Mouse (Mus musculus): ENCODE measurements at regions not wholly inside any gene's neighbourhood (a gene's known extent, or its start where the extent isn't known, plus 50 kb on each side); places are given as distances from the start of the nearest gene placed in this dataset.
A peak's percentile ranks its signal among the peaks of the same experiment; 100 is the strongest.

DNA sequence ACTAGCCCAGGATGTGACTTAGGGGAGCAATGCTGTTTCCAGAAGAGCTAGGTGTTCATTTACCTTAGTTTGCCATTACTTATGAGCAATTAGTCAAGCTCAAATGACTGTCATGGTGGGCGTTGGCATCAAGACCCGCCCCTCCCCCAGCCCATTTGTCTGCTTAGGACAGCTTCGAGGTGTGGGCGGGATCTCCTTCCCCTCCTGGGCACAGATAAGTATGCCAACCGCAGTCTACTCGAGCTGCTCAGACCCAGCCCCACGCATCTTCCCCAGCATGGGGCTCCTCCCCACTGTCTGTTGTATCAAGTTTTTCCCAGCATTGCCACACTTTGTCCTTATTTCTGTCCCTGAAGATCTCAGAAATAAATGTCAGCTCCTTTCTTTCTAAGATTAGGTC is 179.6 kb downstream of the Sp3 start:
- H3K4me1 ChIP-seq (replicated peaks), result no peaks in the 10 kb centered on the region
- H3K27me3 ChIP-seq, result no peaks in the 10 kb centered on the region
- H3K27ac ChIP-seq (replicated peaks), result no peak overlapping the region
- WGBS, result 69% methylated on average over 7 of the region's 7 CpGs
- H3K4me2 ChIP-seq, result no peak overlapping the region
- H3K9me3 ChIP-seq, result no peaks in the 10 kb centered on the region
- no peaks in the 10 kb centered on the region for H3K36me3 ChIP-seq
- H3K4me3 ChIP-seq, result no peak overlapping the region
- ATAC-seq (ENCODE audit: low FRiP score, low read depth), result no peak
- H3K9ac ChIP-seq, result no peak overlapping the region

DNA sequence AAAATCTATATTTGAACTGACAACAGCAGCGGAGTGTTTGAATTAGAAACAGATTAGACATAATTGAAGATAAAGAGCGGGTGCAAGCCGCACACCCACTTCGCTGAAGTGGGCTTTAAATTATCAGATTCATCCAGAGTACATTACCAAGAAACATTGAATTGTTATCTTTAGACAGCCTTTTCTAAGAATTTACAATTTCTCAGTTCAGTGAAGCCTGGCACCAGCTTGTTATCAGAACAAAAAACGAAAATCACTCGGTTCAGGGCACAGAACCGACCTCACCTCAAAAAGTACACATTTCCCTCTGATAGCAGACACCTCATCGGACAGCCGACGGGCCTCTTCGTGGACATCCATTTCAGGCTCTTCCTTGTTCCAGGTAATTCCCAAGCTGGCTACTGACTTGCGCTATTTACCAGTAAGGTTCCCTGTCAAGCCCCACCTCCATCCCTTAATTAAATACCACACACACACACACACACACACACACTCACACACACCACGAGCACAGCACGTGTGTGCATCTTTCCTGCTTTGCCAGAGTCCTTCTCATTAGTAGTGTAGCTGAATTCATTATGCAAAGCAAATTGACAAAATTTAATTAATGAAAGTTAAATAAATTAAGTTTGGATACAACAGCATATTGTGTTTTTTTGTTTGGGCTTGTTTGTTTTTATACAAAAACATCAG is 166.8 kb downstream of the Sp3 start:
- Histone ChIP-seq H3K27me3 (no peaks in the 10 kb centered on the region), H3K27ac (replicated peaks) (no peak overlapping the region), H3K4me1 (replicated peaks) (peaks cover 16% of the 10 kb centered on the region), H3K9ac (no peak overlapping the region), H3K4me3 (no peak overlapping the region), H3K36me3 (no peaks in the 10 kb centered on the region), H3K9me3 (no peaks in the 10 kb centered on the region), H3K4me2 (no peak overlapping the region)
- no peak for ATAC-seq (ENCODE audit: low FRiP score, low read depth)
- WGBS, result 65% methylated on average over 14 of the region's 14 CpGs

DNA sequence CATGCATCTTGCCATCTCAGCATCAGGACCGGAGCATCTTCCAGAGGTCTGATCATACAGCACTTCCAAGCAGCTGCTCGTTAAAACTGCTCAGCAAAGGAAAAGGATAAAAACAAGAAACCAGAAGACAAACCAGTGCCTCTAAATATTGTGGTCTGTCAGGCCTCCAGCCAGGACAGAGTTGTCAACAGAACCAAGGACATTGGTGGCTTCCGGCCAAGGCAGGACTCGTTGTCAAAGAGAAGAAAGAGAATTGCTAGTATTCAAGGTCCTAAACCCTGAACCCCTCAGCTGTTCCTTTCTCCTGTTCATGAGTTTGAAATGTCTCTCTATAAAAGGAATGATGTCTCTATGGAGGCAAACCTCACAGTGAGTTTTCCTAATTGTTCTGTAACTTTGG is 155.0 kb downstream of the Sp3 start:
- H3K9ac ChIP-seq, result no peak overlapping the region
- H3K9me3 ChIP-seq, result no peaks in the 10 kb centered on the region
- ATAC-seq (ENCODE audit: low FRiP score, low read depth), result no peak
- no peak overlapping the region for H3K4me3 ChIP-seq
- no peak overlapping the region for H3K4me2 ChIP-seq
- no peak overlapping the region for H3K27ac ChIP-seq (replicated peaks)
- H3K36me3 ChIP-seq, result no peaks in the 10 kb centered on the region
- 81% methylated on average over 4 of the region's 4 CpGs for whole genome bisulfite sequencing
- H3K27me3 ChIP-seq, result no peaks in the 10 kb centered on the region
- H3K4me1 ChIP-seq (replicated peaks), result no peaks in the 10 kb centered on the region

DNA sequence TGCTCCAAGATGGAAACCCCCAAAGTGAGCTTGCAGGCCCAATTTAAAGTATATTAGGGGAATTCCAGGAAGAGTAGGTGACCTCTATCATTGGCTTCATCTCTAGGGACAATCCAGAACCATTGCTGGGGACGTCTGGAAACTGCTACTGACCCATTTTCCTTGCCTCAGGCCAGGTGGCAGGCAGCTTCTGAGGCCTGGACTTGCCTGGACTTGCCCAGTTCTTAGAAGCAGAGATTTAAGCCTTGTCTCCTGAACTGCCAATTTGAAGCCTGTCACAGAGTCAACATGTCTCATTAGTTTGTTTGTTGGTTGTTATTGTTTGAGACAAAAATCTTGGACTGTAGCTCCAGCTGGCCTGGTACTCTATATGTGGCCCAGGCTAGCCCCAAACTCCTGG is 151.1 kb downstream of the Sp3 start:
- H3K4me1 ChIP-seq (replicated peaks), result no peaks in the 10 kb centered on the region
- 26% methylated on average over 1 of the region's 1 CpGs for WGBS
- H3K4me3 ChIP-seq, result no peak overlapping the region
- no peaks in the 10 kb centered on the region for H3K36me3 ChIP-seq
- no peaks in the 10 kb centered on the region for H3K9me3 ChIP-seq
- ATAC-seq (ENCODE audit: low FRiP score, low read depth), result no peak
- H3K27me3 ChIP-seq, result no peaks in the 10 kb centered on the region
- H3K4me2 ChIP-seq, result no peak overlapping the region
- no peak overlapping the region for H3K27ac ChIP-seq (replicated peaks)
- H3K9ac ChIP-seq, result no peak overlapping the region

DNA sequence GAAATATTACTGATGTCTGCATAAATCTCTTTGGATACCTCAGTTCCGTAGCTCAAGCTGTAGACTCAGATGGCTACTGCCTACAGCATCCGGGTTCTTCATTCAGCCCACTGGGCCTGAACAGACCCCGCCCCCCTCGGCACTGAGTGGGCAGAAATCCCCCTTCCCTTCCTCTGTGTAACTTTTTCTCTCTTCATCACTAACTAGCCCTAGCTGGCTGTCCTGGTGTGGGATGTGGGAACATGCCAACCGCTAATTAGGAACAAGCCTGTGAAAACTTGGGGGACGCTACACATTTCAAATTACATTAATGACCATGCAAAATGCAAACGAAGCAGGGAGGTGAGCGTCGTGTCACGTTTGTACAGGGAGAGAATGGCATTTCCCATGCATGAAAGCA is 147.5 kb downstream of the Sp3 start:
- no peak overlapping the region for H3K27ac ChIP-seq (replicated peaks)
- no peak for ATAC-seq (ENCODE audit: low FRiP score, low read depth)
- H3K4me1 ChIP-seq (replicated peaks), result no peaks in the 10 kb centered on the region
- 70% methylated on average over 10 of the region's 10 CpGs for WGBS
- no peaks in the 10 kb centered on the region for H3K9me3 ChIP-seq
- no peak overlapping the region for H3K9ac ChIP-seq
- no peaks in the 10 kb centered on the region for H3K36me3 ChIP-seq
- H3K27me3 ChIP-seq, result no peaks in the 10 kb centered on the region
- no peak overlapping the region for H3K4me3 ChIP-seq
- no peak overlapping the region for H3K4me2 ChIP-seq

DNA sequence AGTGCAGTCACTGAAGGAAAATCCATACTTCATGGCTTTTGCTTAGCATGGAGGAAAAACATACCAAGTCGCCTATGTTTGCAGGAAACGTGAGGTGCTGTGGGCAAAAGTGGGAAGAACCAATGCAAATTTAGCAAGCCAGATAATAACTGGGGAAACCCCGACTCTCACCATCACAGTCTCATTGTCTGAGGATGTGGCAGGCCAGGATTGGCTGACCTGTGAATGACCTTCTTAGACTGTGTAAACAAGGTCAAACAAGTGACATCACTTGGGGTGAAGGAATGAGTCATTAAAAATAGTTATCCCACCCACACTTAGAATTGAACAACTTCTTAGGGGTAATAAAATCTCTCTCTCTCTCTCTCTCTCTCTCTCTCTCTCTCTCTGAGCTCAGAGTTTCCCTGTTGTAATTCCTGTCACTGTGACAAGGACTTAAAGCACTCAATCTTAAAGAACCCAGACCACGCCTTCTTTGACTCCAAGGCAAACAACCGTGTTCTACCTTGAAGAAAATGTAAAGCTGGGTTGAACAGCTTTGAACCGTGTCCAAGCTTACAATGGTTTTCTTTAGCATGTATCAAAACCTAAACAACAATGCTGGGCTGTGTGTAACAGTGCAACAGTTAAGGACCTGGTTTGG is 142.0 kb downstream of the Sp3 start:
- Histone ChIP-seq H3K27ac (replicated peaks) (no peak overlapping the region), H3K4me1 (replicated peaks) (peaks cover 10% of the 10 kb centered on the region), H3K9ac (no peak overlapping the region), H3K27me3 (no peaks in the 10 kb centered on the region), H3K4me2 (no peak overlapping the region), H3K9me3 (no peaks in the 10 kb centered on the region), H3K36me3 (no peaks in the 10 kb centered on the region), H3K4me3 (no peak overlapping the region)
- ATAC-seq (ENCODE audit: low FRiP score, low read depth), result no peak
- 55% methylated on average over 6 of the region's 6 CpGs for WGBS

DNA sequence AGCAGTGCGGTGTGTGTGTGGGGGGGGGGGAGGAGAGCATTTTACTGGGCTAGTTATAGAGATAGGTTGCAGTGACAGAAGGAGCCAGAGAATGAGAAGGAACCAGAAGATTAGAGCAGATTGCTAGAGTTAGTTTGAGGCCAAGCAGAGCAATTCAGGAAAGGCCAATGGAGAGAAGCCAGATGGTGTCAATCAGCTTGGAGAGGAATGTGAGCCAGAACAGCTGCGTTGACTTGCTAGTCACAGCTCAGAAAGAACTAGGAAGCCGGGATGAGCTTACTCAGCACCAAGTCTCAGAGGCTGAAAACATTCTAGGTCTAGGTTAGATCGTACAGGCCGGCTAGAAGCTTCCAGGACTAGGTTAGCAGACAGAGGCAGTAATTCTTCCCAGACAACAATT is 140.6 kb downstream of the Sp3 start:
- no peaks in the 10 kb centered on the region for H3K9me3 ChIP-seq
- H3K4me3 ChIP-seq, result no peak overlapping the region
- H3K9ac ChIP-seq, result no peak overlapping the region
- WGBS, result 75% methylated on average over 5 of the region's 5 CpGs
- no peak overlapping the region for H3K27ac ChIP-seq (replicated peaks)
- H3K4me2 ChIP-seq, result no peak overlapping the region
- no peaks in the 10 kb centered on the region for H3K36me3 ChIP-seq
- H3K27me3 ChIP-seq, result no peaks in the 10 kb centered on the region
- ATAC-seq (ENCODE audit: low FRiP score, low read depth), result no peak
- peaks cover 10% of the 10 kb centered on the region for H3K4me1 ChIP-seq (replicated peaks)

DNA sequence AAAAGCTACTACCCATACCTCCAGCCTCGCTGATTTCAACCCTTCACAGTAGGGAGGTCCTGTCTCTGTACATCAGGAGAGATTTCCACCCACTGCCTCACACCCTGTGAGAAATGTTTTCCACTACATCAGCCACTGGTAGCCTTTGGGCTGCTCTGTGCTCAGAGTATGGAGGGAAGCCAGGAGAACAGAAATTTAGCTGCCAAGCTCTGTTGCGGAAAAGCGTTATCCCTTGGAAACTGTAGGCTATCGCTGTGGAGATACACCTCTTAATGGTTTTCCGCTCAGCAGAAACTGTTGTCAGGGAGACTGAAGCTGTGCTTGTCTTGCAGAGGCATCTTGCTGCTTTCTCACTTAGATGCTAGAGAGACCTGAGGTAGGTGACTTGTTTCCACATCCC is 138.9 kb downstream of the Sp3 start:
- Histone ChIP-seq H3K36me3 (no peaks in the 10 kb centered on the region), H3K9ac (no peak overlapping the region), H3K4me1 (replicated peaks) (peaks cover 10% of the 10 kb centered on the region), H3K27me3 (no peaks in the 10 kb centered on the region), H3K9me3 (no peaks in the 10 kb centered on the region), H3K4me2 (0 out of 2 replicates have a peak overlapping the region, but pooled peaks have one; percentile 0), H3K27ac (replicated peaks) (0 out of 2 replicates have a peak overlapping the region, but pooled peaks have one; percentile 2), H3K4me3 (no peak overlapping the region)
- WGBS, result 44% methylated on average over 5 of the region's 5 CpGs
- 0 out of 2 replicates have a peak, but pooled peaks have one; percentile 27 for ATAC-seq (ENCODE audit: low FRiP score, low read depth)

DNA sequence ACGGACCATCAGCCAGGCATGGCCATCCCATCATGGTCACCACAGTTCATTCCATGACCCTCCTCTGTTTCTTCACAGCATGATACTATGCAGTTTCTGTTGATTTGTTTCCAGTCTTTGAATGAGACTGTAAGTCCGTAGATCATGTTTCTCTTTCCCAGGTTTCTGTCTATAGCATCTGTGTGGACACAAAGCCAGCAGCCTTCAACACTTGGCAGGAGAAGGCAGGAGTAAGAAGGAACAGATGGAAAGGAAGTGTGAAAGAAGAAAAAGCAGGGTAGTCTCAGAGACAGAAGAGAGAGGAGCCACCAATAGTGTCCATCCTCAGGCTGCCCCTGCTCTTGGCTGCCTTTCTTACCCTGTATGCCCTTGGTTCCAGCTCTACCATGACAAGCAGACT is 136.6 kb downstream of the Sp3 start:
- Histone ChIP-seq H3K36me3 (no peaks in the 10 kb centered on the region), H3K9me3 (no peaks in the 10 kb centered on the region), H3K4me2 (no peak overlapping the region), H3K27me3 (no peaks in the 10 kb centered on the region), H3K4me1 (replicated peaks) (peaks cover 10% of the 10 kb centered on the region), H3K27ac (replicated peaks) (no peak overlapping the region), H3K9ac (no peak overlapping the region), H3K4me3 (no peak overlapping the region)
- WGBS, result 83% methylated on average over 2 of the region's 2 CpGs
- no peak for ATAC-seq (ENCODE audit: low FRiP score, low read depth)

DNA sequence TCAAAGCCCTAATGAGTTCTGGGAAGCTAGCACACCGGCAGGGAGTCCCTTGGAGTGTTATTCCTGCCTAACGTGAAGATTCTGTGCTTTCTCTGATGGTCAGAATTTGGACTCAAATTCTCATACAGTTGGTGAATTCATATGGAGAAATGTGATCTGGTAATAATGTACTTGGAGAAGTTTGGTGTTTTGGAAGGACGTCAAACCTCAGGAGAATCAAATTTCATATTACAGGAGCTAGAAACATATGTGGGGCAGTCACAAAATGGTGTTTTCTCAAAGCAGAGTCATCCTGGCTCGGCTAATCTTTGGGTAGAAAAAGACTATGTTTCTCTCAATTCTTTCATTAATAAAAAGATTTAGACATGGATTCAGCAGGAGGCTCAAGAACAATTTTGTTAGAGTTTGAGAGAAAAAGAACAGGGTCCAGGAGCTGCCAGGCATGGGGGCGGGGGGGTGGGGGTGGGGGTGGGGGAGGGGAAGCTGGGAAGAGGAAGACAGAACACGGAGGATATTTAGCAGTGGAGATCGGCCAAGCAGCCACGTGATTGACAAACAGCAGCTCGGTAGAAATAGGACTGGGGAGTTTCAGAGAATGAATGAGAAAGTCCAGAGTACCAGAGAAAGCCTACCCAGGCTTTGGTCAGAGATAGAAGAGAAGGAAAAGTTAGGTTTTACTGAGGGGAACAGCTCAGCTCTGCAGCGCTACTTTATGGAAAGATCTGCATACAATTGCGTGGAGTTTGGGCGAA is 130.6 kb downstream of the Sp3 start:
- no peak overlapping the region for H3K4me2 ChIP-seq
- no peak overlapping the region for H3K4me3 ChIP-seq
- H3K27ac ChIP-seq (replicated peaks), result no peak overlapping the region
- no peaks in the 10 kb centered on the region for H3K27me3 ChIP-seq
- H3K4me1 ChIP-seq (replicated peaks), result no peaks in the 10 kb centered on the region
- H3K9me3 ChIP-seq, result no peaks in the 10 kb centered on the region
- ATAC-seq (ENCODE audit: low FRiP score, low read depth), result no peak
- H3K9ac ChIP-seq, result no peak overlapping the region
- 45% methylated on average over 12 of the region's 12 CpGs for WGBS
- H3K36me3 ChIP-seq, result no peaks in the 10 kb centered on the region

DNA sequence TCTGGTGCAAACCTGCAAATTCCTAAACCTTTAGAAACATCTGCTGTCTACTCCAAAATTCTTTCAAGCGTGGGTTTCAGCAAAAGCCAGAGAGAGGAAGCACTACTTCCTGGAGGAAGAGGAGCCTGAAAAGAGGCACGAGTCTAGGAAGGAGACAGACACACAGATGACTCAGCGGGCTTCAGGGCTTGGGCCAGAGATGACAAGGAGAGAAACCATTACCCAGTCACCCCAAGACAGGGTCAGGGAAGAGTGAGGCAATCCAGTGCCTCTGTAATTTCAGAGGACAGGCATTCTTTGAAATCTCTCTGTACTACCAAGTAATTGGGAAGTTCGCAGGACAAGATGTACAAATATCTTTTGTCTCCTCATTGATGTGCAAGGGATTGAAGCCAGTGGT is 127.7 kb downstream of the Sp3 start:
- ATAC-seq (ENCODE audit: low FRiP score, low read depth), result no peak
- no peak overlapping the region for H3K9ac ChIP-seq
- 0 out of 2 replicates have a peak, but pooled peaks cover 6% of the 10 kb centered on the region for H3K4me1 ChIP-seq (replicated peaks)
- no peaks in the 10 kb centered on the region for H3K36me3 ChIP-seq
- H3K27ac ChIP-seq (replicated peaks), result no peak overlapping the region
- no peak overlapping the region for H3K4me3 ChIP-seq
- 85% methylated on average over 4 of the region's 4 CpGs for WGBS
- H3K4me2 ChIP-seq, result no peak overlapping the region
- H3K9me3 ChIP-seq, result no peaks in the 10 kb centered on the region
- H3K27me3 ChIP-seq, result no peaks in the 10 kb centered on the region

DNA sequence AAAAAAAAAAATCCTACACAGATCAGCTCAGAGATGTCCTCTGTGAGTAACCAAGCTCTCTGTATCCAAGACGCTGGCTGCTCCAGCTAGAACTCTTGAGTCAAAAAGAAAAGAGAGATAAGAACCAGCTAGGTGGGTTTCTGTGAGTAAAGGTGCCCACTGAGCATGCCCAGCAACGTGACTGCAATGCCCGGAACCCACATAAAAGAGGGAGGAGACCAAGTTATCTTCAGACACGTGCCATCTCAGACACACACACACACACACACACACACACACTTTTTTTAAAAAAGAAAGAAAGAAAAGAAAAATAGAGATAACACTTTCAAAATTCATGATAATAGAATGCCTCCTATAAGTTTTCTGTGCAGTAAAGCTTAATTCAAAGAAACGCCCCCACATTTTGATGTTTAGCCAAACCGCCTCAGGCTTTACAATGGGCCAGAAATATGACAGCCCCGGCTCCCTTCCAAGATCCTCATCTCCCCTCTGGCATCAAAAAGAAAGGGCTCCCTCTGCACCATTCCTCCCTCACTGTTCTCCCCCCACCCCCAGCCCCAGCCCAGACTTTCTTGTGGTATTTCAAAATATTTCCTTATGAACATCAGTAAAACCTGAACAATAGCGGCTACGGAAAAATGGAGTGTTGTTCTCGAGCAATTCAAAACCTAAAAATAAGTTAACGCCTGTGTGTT is 124.8 kb downstream of the Sp3 start:
- Histone ChIP-seq H3K9me3 (no peaks in the 10 kb centered on the region), H3K9ac (no peak overlapping the region), H3K4me2 (no peak overlapping the region), H3K4me3 (no peak overlapping the region), H3K27ac (replicated peaks) (no peak overlapping the region), H3K36me3 (no peaks in the 10 kb centered on the region), H3K4me1 (replicated peaks) (0 out of 2 replicates have a peak, but pooled peaks cover 6% of the 10 kb centered on the region), H3K27me3 (no peaks in the 10 kb centered on the region)
- ATAC-seq (ENCODE audit: low FRiP score, low read depth), result no peak
- 79% methylated on average over 11 of the region's 11 CpGs for WGBS
